Mouse (Mus musculus) lung, postnatal 14 days (tissue): Measurements from ENCODE around the gene Dab1.
A peak's percentile ranks its signal among the peaks of the same experiment; 100 is the strongest.

Source experiments
- DNase-seq: peaks from one replicate; pipeline ENCODE4 v3.0.0; 2021

Dab1 gene

GRCm38 (mm10) chr4:104283906-104284305 is 664.7 kb downstream of the Dab1 start:
- DNase-seq, result no peak

- no peak for DNase-seq
Measured at GRCm38 (mm10) chr4:104288401-104288800, 669.2 kb downstream of the Dab1 start.

- DNase-seq, result no peak
Measured at GRCm38 (mm10) chr4:104301764-104302163, 682.6 kb downstream of the Dab1 start.

- DNase-seq, result no peak
Measured at GRCm38 (mm10) chr4:104302996-104303652, 684.0 kb downstream of the Dab1 start.

- DNase-seq, result no peak
Measured at GRCm38 (mm10) chr4:104307781-104308180, 688.6 kb downstream of the Dab1 start.

- DNase-seq, result no peak
Measured at GRCm38 (mm10) chr4:104326221-104326620, 707.1 kb downstream of the Dab1 start.

GRCm38 (mm10) chr4:104331896-104332295 is 712.7 kb downstream of the Dab1 start:
- DNase-seq, result no peak

GRCm38 (mm10) chr4:104332399-104332798 is 713.2 kb downstream of the Dab1 start:
- DNase-seq, result no peak

GRCm38 (mm10) chr4:104337279-104337678 is 718.1 kb downstream of the Dab1 start:
- no peak for DNase-seq

- DNase-seq, result no peak
Measured at GRCm38 (mm10) chr4:104338382-104338781, 719.2 kb downstream of the Dab1 start.

- no peak for DNase-seq
Measured at GRCm38 (mm10) chr4:104361345-104361744, 742.2 kb downstream of the Dab1 start.

- DNase-seq, result no peak
Measured at GRCm38 (mm10) chr4:104366491-104366890, 747.3 kb downstream of the Dab1 start.

GRCm38 (mm10) chr4:104366894-104367740 is 748.0 kb downstream of the Dab1 start:
- DNase-seq, result peak; percentile 47

- no peak for DNase-seq
Measured at GRCm38 (mm10) chr4:104367741-104368411, 748.7 kb downstream of the Dab1 start.

GRCm38 (mm10) chr4:104368561-104369021 is 749.4 kb downstream of the Dab1 start:
- DNase-seq, result no peak

- DNase-seq, result no peak
Measured at GRCm38 (mm10) chr4:104369091-104369490, 749.9 kb downstream of the Dab1 start.

- DNase-seq, result no peak
Measured at GRCm38 (mm10) chr4:104371136-104371535, 752.0 kb downstream of the Dab1 start.

GRCm38 (mm10) chr4:104374191-104374590 is 755.0 kb downstream of the Dab1 start:
- no peak for DNase-seq

GRCm38 (mm10) chr4:104384704-104385103 is 765.5 kb downstream of the Dab1 start:
- no peak for DNase-seq

GRCm38 (mm10) chr4:104385272-104385671 is 766.1 kb downstream of the Dab1 start:
- no peak for DNase-seq

GRCm38 (mm10) chr4:104395515-104395914 is 776.4 kb downstream of the Dab1 start:
- DNase-seq, result no peak

GRCm38 (mm10) chr4:104396095-104396494 is 776.9 kb downstream of the Dab1 start:
- DNase-seq, result no peak

- DNase-seq, result no peak
Measured at GRCm38 (mm10) chr4:104399106-104399730, 780.1 kb downstream of the Dab1 start.
